Mouse (Mus musculus) cerebellum, adult 2 months (tissue): ENCODE measurements around the gene Ranbp1.

Experiments used
- CTCF ChIP-seq: fragments of 200-500 bp; IDR thresholded peaks from 2 replicates; pipeline ENCODE4 v1.5.1; 2011; ENCODE audit warnings: low read depth, mild to moderate bottlenecking, control low read depth, low read length, moderate library complexity, borderline replicate concordance; ENCODE audit not compliant: insufficient read depth
- POLR2A ChIP-seq: fragments of 200-500 bp; IDR thresholded peaks from 2 replicates; pipeline ENCODE4 v1.6.1; 2011; ENCODE audit warnings: low read length, control low read depth, borderline replicate concordance; ENCODE audit not compliant: insufficient read depth

DNA sequence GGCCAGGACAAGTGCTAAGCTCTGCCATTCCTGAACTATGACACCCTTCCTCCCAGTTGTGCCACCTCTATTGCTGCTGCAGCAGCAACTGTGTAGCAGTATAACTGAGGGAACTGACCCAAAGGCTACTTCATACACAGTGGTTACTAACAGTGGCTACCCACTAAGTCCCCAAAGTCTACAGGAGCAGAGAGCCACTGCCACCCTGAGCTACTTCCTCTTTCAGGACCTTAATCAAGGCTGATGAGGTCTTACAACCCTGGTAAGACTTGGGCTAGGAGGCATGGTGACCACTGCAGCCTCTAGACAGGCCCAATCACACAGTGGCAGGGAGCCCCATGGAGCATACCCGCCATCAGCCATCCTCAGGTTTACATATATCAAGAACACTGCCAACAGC is 46.5 kb downstream of the Ranbp1 start:
- no peak for TF ChIP-seq CTCF
- no peak for TF ChIP-seq POLR2A
